Mouse (Mus musculus): Measurements from ENCODE around the gene Gm20696.

DNA sequence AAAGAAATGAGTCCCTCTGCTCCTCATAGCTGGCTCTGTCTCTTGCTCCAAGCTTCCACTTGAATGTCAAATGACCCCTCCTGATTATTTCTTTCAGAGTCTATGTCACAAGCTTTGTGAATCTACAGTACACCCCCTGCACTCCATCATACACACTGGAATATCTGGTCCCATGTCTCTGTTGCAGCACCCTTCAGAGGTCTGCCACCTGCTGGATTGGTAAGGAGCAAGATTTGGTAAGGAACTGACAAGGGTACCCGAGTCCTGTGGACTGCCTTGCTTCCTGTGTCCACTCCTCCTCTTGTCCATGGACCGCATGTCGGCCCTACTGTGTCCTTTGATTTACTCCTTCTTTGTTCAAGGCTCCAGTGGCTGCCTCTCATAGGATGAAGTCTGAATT, 5.2 kb upstream of the Gm20696 start:
- TF ChIP-seq POLR2A (IDR thresholded peaks at IDR 0.05; ENCODE audit: borderline replicate concordance, control insufficient read depth, low read depth, low read length) (no peak), CTCF (IDR thresholded peaks at IDR 0.05; ENCODE audit: control insufficient read depth, insufficient read depth, low read length) (0 out of 2 replicates have a peak, but pooled peaks have one; percentile 12)
